Mouse (Mus musculus) MEL (cell line): ENCODE measurements around the gene Smad9. TPM values are rescaled to one million over a fixed set of nuclear protein-coding genes. Genes with fewer than 3 reads are reported as not detected.

ENCODE experiments used
- DNase-seq: peaks from one replicate; pipeline ENCODE4 v3.0.0; 2011; ENCODE audit warnings: low read depth, low spot score
- H3K27ac ChIP-seq: 2 replicates; pipeline ENCODE4 v1.5.1; 2012; ENCODE audit warnings: low read depth, mild to moderate bottlenecking, control low read depth, low read length, moderate library complexity; ENCODE audit not compliant: control insufficient read depth
- H3K27me3 ChIP-seq, 2 experiments: fragments of 150-350 bp in 1 of 2; sonication (generic) in 1 of 2; 2 replicates each; pipeline ENCODE4 v1.6.1; 2012; ENCODE audit warnings: low read length in 2 of 2, mild to moderate bottlenecking in 2 of 2, improper control_type of control experiment in 1 of 2, moderate library complexity in 1 of 2; ENCODE audit not compliant: insufficient read depth in 2 of 2, control insufficient read depth in 1 of 2
- H3K36me3 ChIP-seq, 2 experiments: 2 replicates each; pipeline ENCODE4 v1.6.1; 2012 to 2014; ENCODE audit warnings: low read length in 2 of 2, improper control_type of control experiment in 1 of 2, inconsistent platforms in 1 of 2, mild to moderate bottlenecking in 1 of 2; ENCODE audit not compliant: insufficient read depth in 2 of 2, control insufficient read depth in 1 of 2
- H3K4me1 ChIP-seq, 2 experiments: fragments of 150-350 bp in 1 of 2; sonication (generic) in 1 of 2; 2 replicates each; pipeline ENCODE4 v1.6.1; 2012; ENCODE audit warnings: low read length in 2 of 2, improper control_type of control experiment in 1 of 2, mild to moderate bottlenecking in 1 of 2; ENCODE audit not compliant: insufficient read depth in 2 of 2, control insufficient read depth in 1 of 2
- H3K4me3 ChIP-seq, 2 experiments: fragments of 150-350 bp in 1 of 2; sonication (generic) in 1 of 2; 2 replicates each; pipeline ENCODE4 v1.5.1; 2012; ENCODE audit warnings: low read depth in 2 of 2, low read length in 2 of 2, mild to moderate bottlenecking in 2 of 2, moderate library complexity in 2 of 2, control low read depth in 1 of 2, improper control_type of control experiment in 1 of 2; ENCODE audit not compliant: control insufficient read depth in 1 of 2, insufficient read depth in 1 of 2
- H3K79me2 ChIP-seq: 2 replicates; pipeline ENCODE4 v1.6.1; 2012; ENCODE audit warnings: mild to moderate bottlenecking, low read length, moderate library complexity; ENCODE audit not compliant: control insufficient read depth, poor library complexity, insufficient read depth
- H3K9ac ChIP-seq: 2 replicates; pipeline ENCODE4 v1.6.1; 2012; ENCODE audit warnings: low read depth, mild to moderate bottlenecking, control low read depth, low read length, moderate library complexity; ENCODE audit not compliant: control insufficient read depth, poor library complexity, severe bottlenecking
- H3K9me3 ChIP-seq: fragments of 150-350 bp; sonication (generic); replicated peaks from 2 replicates; pipeline ENCODE4 v1.6.1; 2012; ENCODE audit warnings: mild to moderate bottlenecking, low read length, improper control_type of control experiment, moderate library complexity; ENCODE audit not compliant: insufficient read depth
- CHD1 ChIP-seq: IDR thresholded peaks from 2 replicates; pipeline ENCODE4 v1.6.1; 2012; ENCODE audit warnings: low read depth, mild to moderate bottlenecking, inconsistent platforms, low read length, improper control_type of control experiment
- CTCF ChIP-seq, 3 experiments: IDR thresholded peaks in 2 of 3; conservative IDR thresholded peaks in 1 of 3; 2 replicates each; pipeline ENCODE4 v1.5.1; 2011 to 2012; ENCODE audit warnings: low read length in 3 of 3, low read depth in 2 of 3, mild to moderate bottlenecking in 2 of 3, improper control_type of control experiment in 1 of 3, inconsistent platforms in 1 of 3, mixed read lengths in 1 of 3, moderate library complexity in 1 of 3; ENCODE audit not compliant: control insufficient read depth in 1 of 3, insufficient read depth in 1 of 3, poor library complexity in 1 of 3, severe bottlenecking in 1 of 3
- ETS1 ChIP-seq: IDR thresholded peaks from 2 replicates; pipeline ENCODE4 v1.6.1; 2012; ENCODE audit warnings: low read depth, mild to moderate bottlenecking, inconsistent platforms, low read length, improper control_type of control experiment, moderate library complexity
- MEF2A ChIP-seq: IDR thresholded peaks from 2 replicates; pipeline ENCODE4 v1.6.1; 2014; ENCODE audit warnings: low read depth, mild to moderate bottlenecking, inconsistent platforms, low read length, improper control_type of control experiment; ENCODE audit not compliant: poor library complexity, insufficient replicate concordance, severe bottlenecking; ENCODE audit errors: extremely low read depth
- MYC ChIP-seq: IDR thresholded peaks from 2 replicates; pipeline ENCODE4 v1.6.1; 2011; ENCODE audit warnings: low read depth, mild to moderate bottlenecking, low read length, improper control_type of control experiment, moderate library complexity
- NELFE ChIP-seq: IDR thresholded peaks from 2 replicates; pipeline ENCODE4 v1.6.1; 2011; ENCODE audit warnings: low read depth, low read length, improper control_type of control experiment
- POLR2AphosphoS5 ChIP-seq: IDR thresholded peaks from 2 replicates; pipeline ENCODE4 v1.6.1; 2012; ENCODE audit warnings: low read depth, borderline replicate concordance, mild to moderate bottlenecking, inconsistent platforms, low read length, moderate library complexity, mixed read lengths
- RCOR1 ChIP-seq: IDR thresholded peaks from 2 replicates; pipeline ENCODE4 v1.6.1; 2012; ENCODE audit warnings: low read depth, mild to moderate bottlenecking, inconsistent platforms, low read length, improper control_type of control experiment
- SIN3A ChIP-seq: IDR thresholded peaks from 2 replicates; pipeline ENCODE4 v1.6.1; 2012; ENCODE audit warnings: low read length, improper control_type of control experiment, inconsistent platforms
- TBP ChIP-seq: IDR thresholded peaks from 2 replicates; pipeline ENCODE4 v1.8.0; 2011; ENCODE audit warnings: low read depth, low read length, improper control_type of control experiment
- USF1 ChIP-seq: IDR thresholded peaks from 2 replicates; pipeline ENCODE4 v1.6.1; 2014; ENCODE audit warnings: low read depth, mild to moderate bottlenecking, inconsistent platforms, low read length, improper control_type of control experiment, moderate library complexity
- ZC3H11A ChIP-seq: IDR thresholded peaks from 2 replicates; pipeline ENCODE4 v1.6.1; 2012; ENCODE audit warnings: low read depth, mild to moderate bottlenecking, inconsistent platforms, low read length, improper control_type of control experiment
- polyA plus RNA-seq, 2 experiments: library from polyadenylated mRNA; stranded (reverse) in 1 of 2; unstranded in 1 of 2; fragments of >175 nt in 1 of 2; fragments of >200 nt in 1 of 2; gene quantifications; 2 replicates each; pipeline versions ENCODE4 v1.2.1 to v1.2.4; 2012; ENCODE audit warnings: low replicate concordance in 2 of 2, low read depth in 1 of 2; ENCODE audit not compliant: insufficient read length in 2 of 2, insufficient read depth in 1 of 2, missing spikeins in 1 of 2
- total RNA-seq: library from RNA; depleted of rRNA; stranded (reverse); fragments of 300-350 nt; gene quantifications from 2 replicates; pipeline ENCODE4 v1.2.3, GENCODE M21; 2012

The Smad9 gene
- total and polyA plus RNA-seq, 3 experiments, result 0.01 TPM; not detected in 2

DNA sequence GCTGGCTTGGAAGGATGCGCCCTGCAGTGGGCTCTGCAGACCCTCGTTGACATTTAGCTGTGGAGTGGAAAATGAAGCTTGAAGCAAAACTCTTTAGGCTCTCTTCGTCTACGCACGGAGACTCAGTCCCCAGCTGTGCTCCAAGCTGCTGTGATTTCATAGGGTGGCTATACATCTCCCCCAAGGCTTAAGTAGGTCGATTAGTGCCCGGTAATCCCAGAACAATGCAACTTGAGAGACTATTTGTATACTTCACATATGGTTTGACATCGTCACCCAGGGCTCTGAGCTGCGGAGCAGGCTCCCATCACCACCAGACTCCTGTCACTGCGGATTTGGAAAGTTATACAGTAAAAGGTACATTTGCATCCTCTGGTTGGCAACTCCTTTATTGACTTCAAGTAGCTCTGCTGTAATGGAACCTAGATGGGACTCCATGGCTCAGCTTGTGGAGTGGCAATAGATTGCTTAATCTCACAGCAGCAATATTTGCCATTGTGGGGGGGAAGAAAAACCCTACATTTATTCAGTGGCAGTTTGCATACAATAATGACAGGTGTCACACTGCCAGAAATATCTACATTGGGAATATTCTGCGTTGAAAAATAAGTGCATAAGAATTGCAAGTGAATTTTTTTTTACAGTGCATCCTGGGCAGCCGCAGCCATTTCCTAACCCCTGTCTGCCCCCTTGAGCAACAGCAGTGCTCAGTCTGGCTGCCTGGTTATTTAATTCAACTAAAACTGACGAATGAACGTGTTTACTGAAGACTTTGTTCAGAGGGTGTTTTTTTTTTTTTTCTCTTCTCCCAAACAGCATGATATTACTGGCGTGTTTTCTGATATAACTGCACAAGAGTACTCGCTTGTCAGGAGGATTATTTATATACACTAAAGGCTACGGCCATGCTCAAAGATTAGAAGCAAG lies 14.2 kb downstream of the Smad9 start:
- no peak for TF ChIP-seq ZC3H11A
- no peak for TF ChIP-seq TBP
- TF ChIP-seq, all 39 proteins: peak for 0
- Histone ChIP-seq H3K9me3 (no peaks in the 10 kb centered on the region), H3K4me3 (no peak overlapping the region), H3K27ac (no peak overlapping the region), H3K36me3 (peaks cover 0 to 4% of the 10 kb centered on the region in 2 experiments; a peak in 2 of 4 replicates), H3K4me1 (peaks cover 4 to 8% of the 10 kb centered on the region in 2 experiments), H3K9ac (no peak overlapping the region), H3K79me2 (no peaks in the 10 kb centered on the region), H3K27me3 (no peaks in the 10 kb centered on the region)
- no peak for DNase-seq

DNA sequence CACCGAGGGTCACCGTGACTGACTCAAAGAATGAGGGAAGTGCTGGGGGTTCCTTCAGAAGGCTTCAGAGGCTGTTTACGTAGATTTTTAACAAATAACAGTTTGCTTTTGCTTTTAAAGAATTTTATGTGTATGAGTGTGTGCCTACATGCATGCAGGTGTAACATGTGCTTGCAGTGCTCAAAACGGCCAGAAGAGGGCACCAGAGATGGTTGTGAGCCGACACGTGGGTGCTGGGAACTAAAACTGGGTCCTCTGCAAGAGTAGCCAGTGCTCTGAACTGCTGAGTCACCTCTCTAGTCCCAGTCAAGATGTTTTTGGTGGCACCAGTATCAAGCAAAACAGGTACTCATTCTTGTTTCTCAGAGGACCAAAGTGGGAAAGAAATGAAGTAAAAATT lies 18.2 kb downstream of the Smad9 start:
- DNase-seq, result peak; percentile 39
- Histone ChIP-seq H3K4me1 (peaks cover 0 to 14% of the 10 kb centered on the region in 2 experiments; a peak in 3 of 4 replicates), H3K27ac (no peak overlapping the region), H3K4me3 (no peak overlapping the region), H3K27me3 (no peaks in the 10 kb centered on the region), H3K79me2 (no peaks in the 10 kb centered on the region), H3K9me3 (no peaks in the 10 kb centered on the region), H3K36me3 (peaks cover 0 to 9% of the 10 kb centered on the region in 2 experiments; a peak in 2 of 4 replicates), H3K9ac (no peak overlapping the region)
- no peak for TF ChIP-seq SIN3A
- no peak for TF ChIP-seq POLR2AphosphoS5
- no peak for TF ChIP-seq USF1
- TF ChIP-seq CHD1, result no peak
- TF ChIP-seq MEF2A, result no peak
- no peak for TF ChIP-seq NELFE
- TF ChIP-seq RCOR1, result no peak
- TF ChIP-seq MYC, result 0 out of 2 replicates have a peak, but pooled peaks have one; percentile 26
- peak; percentile 35 to 46 (median 36) for TF ChIP-seq CTCF (IDR thresholded peaks at IDR 0.05 in 2 of 3, conservative IDR thresholded peaks at IDR 0.05 in 1 of 3; ENCODE audit: control insufficient read depth in 1 of 3, insufficient read depth in 1 of 3, low read depth in 2 of 3, low read length in 3 of 3, poor library complexity in 1 of 3, severe bottlenecking in 1 of 3)
- no peak for TF ChIP-seq ETS1
